8 mouse cellular contexts compared by ENCODE assay signal in genomic region chr7:141008938-141009660, GRCm38 (mm10). TPM values are rescaled to one million over a fixed set of nuclear protein-coding genes. Genes with fewer than 3 reads are reported as not detected.
A peak's percentile ranks its signal among the peaks of the same experiment; 100 is the strongest.
DNase-seq lines count a peak whose midpoint lies in the region; ATAC-seq and TF ChIP-seq lines count a peak whose summit lies in the region.

No protein-coding gene starts in this region.

- H3K9me3 ChIP-seq in embryonic facial prominence, embryonic 10.5 days, result no peaks in the 10 kb centered on the region

- TF ChIP-seq POLR2A in heart, adult 2 months (IDR thresholded peaks at IDR 0.05; ENCODE audit: insufficient read depth, low read depth, low read length), result peak; percentile 59
- TF ChIP-seq POLR2A in kidney, adult 2 months (IDR thresholded peaks at IDR 0.05; ENCODE audit: low read depth, low read length), result no peak

- H3K27me3 ChIP-seq in embryonic facial prominence, embryonic 10.5 days (replicated peaks; ENCODE audit: low read depth, poor library complexity, severe bottlenecking), result peaks cover 5% of the 10 kb centered on the region; the same call in 1 of the 2 replicates
- H3K27me3 ChIP-seq in heart, adult 2 months (ENCODE audit: control insufficient read depth, insufficient read depth, low read length), result no peaks in the 10 kb centered on the region
- no peaks in the 10 kb centered on the region for H3K27me3 ChIP-seq in kidney, adult 2 months (replicated peaks; ENCODE audit: control insufficient read depth, insufficient read depth, low read length)

- TF ChIP-seq EP300 in heart, adult 2 months (IDR thresholded peaks at IDR 0.05; ENCODE audit: insufficient read depth, low read depth, low read length), result peak; percentile 97

- no peak; the same call in 1 of the 2 replicates for TF ChIP-seq CTCF in heart, adult 2 months (IDR thresholded peaks at IDR 0.05)
- peak; percentile 93 for TF ChIP-seq CTCF in kidney, adult 2 months (conservative IDR thresholded peaks at IDR 0.05; ENCODE audit: insufficient read depth, insufficient read length, low read depth, low read length)

- H3K4me3 ChIP-seq in embryonic facial prominence, embryonic 10.5 days, result peak overlapping the region; percentile 47
- H3K4me3 ChIP-seq in heart, adult 2 months, result peak overlapping the region; percentile 72
- H3K4me3 ChIP-seq in kidney, adult 2 months (ENCODE audit: insufficient read depth, low read depth, low read length), result peak overlapping the region; percentile 48; the same call in 1 of the 2 replicates

- no peaks in the 10 kb centered on the region for H3K36me3 ChIP-seq in embryonic facial prominence, embryonic 10.5 days (replicated peaks)
- no peaks in the 10 kb centered on the region for H3K36me3 ChIP-seq in heart, adult 2 months (ENCODE audit: control insufficient read depth, insufficient read depth, low read length)
- no peaks in the 10 kb centered on the region for H3K36me3 ChIP-seq in kidney, adult 2 months (ENCODE audit: control insufficient read depth, insufficient read depth, low read length)

- no peak overlapping the region for H3K27ac ChIP-seq in embryonic facial prominence, embryonic 10.5 days (replicated peaks)
- H3K27ac ChIP-seq in heart, adult 2 months, result peak overlapping the region; percentile 96
- peak overlapping the region; percentile 62 for H3K27ac ChIP-seq in kidney, adult 2 months (ENCODE audit: insufficient read depth, low read depth, low read length)

- H3K9ac ChIP-seq in heart, adult 2 months (ENCODE audit: low read depth, low read length), result peak overlapping the region; percentile 89

- peak; percentile 78 for DNase-seq in 3134 (ENCODE audit: extremely low read depth, insufficient read length, low spot score)
- DNase-seq in adrenal gland, adult 2 months, result peak; percentile 80
- DNase-seq in embryonic facial prominence, embryonic 10.5 days (ENCODE audit: low spot score), result peak; percentile 88
- peak; percentile 88 for DNase-seq in heart, adult 2 months
- DNase-seq in kidney, adult 2 months, result peak; percentile 87
- peak; percentile 81 for DNase-seq in liver
- peak; percentile 56 to 73 for DNase-seq in spleen, postnatal 36 days (ENCODE audit: low spot score in 2 of 2)

- intact Hi-C loops in heart, adult 2 months (cut with DNase I), result loop anchor here (1.0 to 5.0 kb wide), 6 partner anchors 37 to 163 kb away; partner anchors contain the start of genes Pgghg and Rnh1

- H3K4me1 ChIP-seq in embryonic facial prominence, embryonic 10.5 days, result peaks cover 35% of the 10 kb centered on the region
- H3K4me1 ChIP-seq in heart, adult 2 months (ENCODE audit: control insufficient read depth, insufficient read depth, low read length), result peaks cover 10% of the 10 kb centered on the region
- 0 out of 2 replicates have a peak, but pooled peaks cover 3% of the 10 kb centered on the region for H3K4me1 ChIP-seq in kidney, adult 2 months (ENCODE audit: control insufficient read depth, insufficient read depth, low read length)

- H3K79me2 ChIP-seq in heart, adult 2 months (replicated peaks; ENCODE audit: control insufficient read depth, insufficient read depth, low read length), result no peaks in the 10 kb centered on the region

- peak; percentile 85 for ATAC-seq in monocyte, adult 5-6 weeks (replicated peaks; ENCODE audit: insufficient number of reproducible peaks, low FRiP score, low TSS enrichment, poor library complexity, severe bottlenecking)

- 8% methylated on average over 20 of the region's 20 CpGs for WGBS in embryonic facial prominence, embryonic 10.5 days
- 3% methylated on average over 20 of the region's 20 CpGs for WGBS in heart, adult 2 months
- WGBS in kidney, adult 2 months, result 7% methylated on average over 20 of the region's 20 CpGs

RNA-seq across cellular contexts. Expression of gene Ifitm3, which starts 1.5 kb away (rescaled TPM):
- 100 to 1,000 TPM; 102 to 148 TPM for total RNA-seq in adrenal gland, adult 2 months (2021)
- polyA plus RNA-seq in adrenal gland, adult 2 months (2012; rRNA removed), result 140 and 146 TPM in 2 replicates
- 42.6 and 44.7 TPM in 2 replicates for polyA plus RNA-seq in embryonic facial prominence, embryonic 10.5 days (2016; fragmentation: Nextera tagmentation; extraction: Ambion mirVana)
- 100 to 1,000 TPM; 115 to 123 TPM for total RNA-seq in heart, adult 2 months (2021)
- 274 and 332 TPM in 2 replicates for polyA plus RNA-seq in heart, adult 2 months (2012; rRNA removed)
- polyA plus RNA-seq in kidney, adult 2 months (2012; rRNA removed), result 259 and 313 TPM in 2 replicates
- 384 to 854 TPM (median 711 TPM) in 3 replicates for total RNA-seq in monocyte, adult 5-6 weeks (2017)

RNA-seq across cellular contexts. Expression of gene Ifitm6, which starts 8.6 kb away (rescaled TPM):
- under 1 TPM in 1 of 2 experiments, not detected in 1; 0.93 TPM for total RNA-seq in adrenal gland, adult 2 months (2021)
- 0.39 and 1.2 TPM in 2 replicates for polyA plus RNA-seq in adrenal gland, adult 2 months (2012; rRNA removed)
- polyA plus RNA-seq in embryonic facial prominence, embryonic 10.5 days (2016; fragmentation: Nextera tagmentation; extraction: Ambion mirVana), result not detected in 2 replicates
- 1 to 10 TPM in 1 of 2 experiments, under 1 TPM in 1; 0.36 to 1.0 TPM for total RNA-seq in heart, adult 2 months (2021)
- 4.6 and 5.1 TPM in 2 replicates for polyA plus RNA-seq in heart, adult 2 months (2012; rRNA removed)
- polyA plus RNA-seq in kidney, adult 2 months (2012; rRNA removed), result 1.6 and 2.3 TPM in 2 replicates
- 268 to 573 TPM (median 450 TPM) in 3 replicates for total RNA-seq in monocyte, adult 5-6 weeks (2017)

RNA-seq across cellular contexts. Expression of gene Gm17387, which starts 19.8 kb away (rescaled TPM):
- not detected for total RNA-seq in adrenal gland, adult 2 months (2021)
- not detected in 2 replicates for polyA plus RNA-seq in adrenal gland, adult 2 months (2012; rRNA removed)
- not detected in 2 replicates for polyA plus RNA-seq in embryonic facial prominence, embryonic 10.5 days (2016; fragmentation: Nextera tagmentation; extraction: Ambion mirVana)
- not detected for total RNA-seq in heart, adult 2 months (2021)
- not detected in 2 replicates for polyA plus RNA-seq in heart, adult 2 months (2012; rRNA removed)
- polyA plus RNA-seq in kidney, adult 2 months (2012; rRNA removed), result not detected in 2 replicates
- not detected in 3 replicates for total RNA-seq in monocyte, adult 5-6 weeks (2017)

RNA-seq across cellular contexts. Expression of gene Ifitm1, which starts 42.1 kb away (rescaled TPM):
- total RNA-seq in adrenal gland, adult 2 months (2021), result 10 to 100 TPM in 1 of 2 experiments, 1 to 10 TPM in 1; 7.6 to 14.6 TPM
- 23.9 and 29.4 TPM in 2 replicates for polyA plus RNA-seq in adrenal gland, adult 2 months (2012; rRNA removed)
- polyA plus RNA-seq in embryonic facial prominence, embryonic 10.5 days (2016; fragmentation: Nextera tagmentation; extraction: Ambion mirVana), result 8.7 and 13.4 TPM in 2 replicates
- total RNA-seq in heart, adult 2 months (2021), result 1 to 10 TPM; 6.1 to 7.7 TPM
- 16.1 and 52.2 TPM in 2 replicates for polyA plus RNA-seq in heart, adult 2 months (2012; rRNA removed)
- 125 and 135 TPM in 2 replicates for polyA plus RNA-seq in kidney, adult 2 months (2012; rRNA removed)
- total RNA-seq in monocyte, adult 5-6 weeks (2017), result 38.2 to 83.6 TPM (median 70.9 TPM) in 3 replicates

RNA-seq across cellular contexts. Expression of gene B4galnt4, which starts 51.8 kb away (rescaled TPM):
- 1 to 10 TPM; 1.4 to 3.0 TPM for total RNA-seq in adrenal gland, adult 2 months (2021)
- 1.7 and 5.1 TPM in 2 replicates for polyA plus RNA-seq in adrenal gland, adult 2 months (2012; rRNA removed)
- 26.5 and 27.7 TPM in 2 replicates for polyA plus RNA-seq in embryonic facial prominence, embryonic 10.5 days (2016; fragmentation: Nextera tagmentation; extraction: Ambion mirVana)
- under 1 TPM in 1 of 2 experiments, not detected in 1; 0.07 TPM for total RNA-seq in heart, adult 2 months (2021)
- polyA plus RNA-seq in heart, adult 2 months (2012; rRNA removed), result 0.04 and 0.06 TPM in 2 replicates
- polyA plus RNA-seq in kidney, adult 2 months (2012; rRNA removed), result 0.16 and 0.44 TPM in 2 replicates
- total RNA-seq in monocyte, adult 5-6 weeks (2017), result 0.10 TPM in 1 of 3 replicates, not detected in the others
